Mouse (Mus musculus): ENCODE measurements around the gene 2210011C24Rik. TPM values are rescaled to one million over a fixed set of nuclear protein-coding genes. Genes with fewer than 3 reads are reported as not detected.

2210011C24Rik gene
- polyA plus RNA-seq, 1 experiment from 2014 or later, result not detected

DNA sequence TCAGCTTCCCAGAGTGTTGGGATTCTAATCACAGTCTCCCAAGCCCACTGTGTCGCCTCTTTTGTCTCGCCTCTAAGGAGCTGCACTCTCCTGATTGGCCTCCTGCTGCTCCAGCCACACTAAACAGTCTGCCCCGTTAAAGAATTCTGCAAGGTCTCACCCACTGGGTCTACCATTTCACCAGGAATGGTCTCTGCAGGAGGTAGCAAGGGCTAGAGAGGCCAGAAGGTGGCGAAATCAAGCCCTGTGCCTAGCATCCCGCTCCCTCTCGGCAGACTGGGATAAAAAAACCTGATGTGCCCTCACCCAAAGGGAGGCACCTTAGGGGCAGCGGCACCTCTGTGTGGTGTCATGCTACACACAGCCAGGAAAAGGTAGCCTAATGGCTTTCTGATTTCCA is 32.1 kb upstream of the 2210011C24Rik start:
- H3K27ac ChIP-seq (ENCODE audit: low read depth, low read length), result no peak overlapping the region
- no peaks in the 10 kb centered on the region for H3K36me3 ChIP-seq (ENCODE audit: control insufficient read depth, insufficient read depth, low read length)
- H3K4me3 ChIP-seq (ENCODE audit: low read depth, low read length), result no peak overlapping the region
- DNase-seq (ENCODE audit: low spot score) (no peak), ATAC-seq (replicated peaks; ENCODE audit: low FRiP score) (no peak)
- 7% methylated on average over 7 of the region's 7 CpGs for WGBS
- no peaks in the 10 kb centered on the region; the same call in 1 of the 2 replicates for H3K4me1 ChIP-seq (replicated peaks; ENCODE audit: control insufficient read depth, insufficient read depth, low read length)
- H3K9me3 ChIP-seq (ENCODE audit: control insufficient read depth, low read length), result no peaks in the 10 kb centered on the region
- peaks cover 53% of the 10 kb centered on the region for H3K27me3 ChIP-seq (replicated peaks; ENCODE audit: control insufficient read depth, insufficient read depth, low read length)
- H3K4me2 ChIP-seq, result no peak overlapping the region
- H3K9ac ChIP-seq (ENCODE audit: low read depth, low read length), result no peak overlapping the region

DNA sequence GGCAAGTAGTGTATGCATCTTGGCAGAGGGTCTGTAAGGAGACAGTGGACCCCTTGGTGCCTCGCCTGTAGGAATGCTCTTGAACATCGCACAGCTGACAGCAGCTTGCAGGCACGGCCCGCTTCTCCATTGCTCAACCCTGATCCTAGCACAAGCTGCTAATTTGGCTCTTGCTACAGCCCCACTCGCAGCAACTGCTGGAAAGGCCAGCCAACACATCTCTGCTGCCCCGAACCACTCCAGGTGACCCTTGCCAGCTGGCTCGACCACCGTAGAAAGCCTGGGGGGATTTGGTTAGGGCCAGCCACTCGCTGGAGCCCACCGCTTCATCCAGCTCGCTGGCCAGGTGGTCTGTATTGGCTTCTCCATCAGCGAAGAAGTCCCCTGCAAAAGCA is 31.0 kb upstream of the 2210011C24Rik start:
- Histone ChIP-seq H3K9me3 (ENCODE audit: control insufficient read depth, low read length) (no peaks in the 10 kb centered on the region), H3K27ac (ENCODE audit: low read depth, low read length) (no peak overlapping the region), H3K9ac (ENCODE audit: low read depth, low read length) (no peak overlapping the region), H3K36me3 (ENCODE audit: control insufficient read depth, insufficient read depth, low read length) (no peaks in the 10 kb centered on the region), H3K4me2 (peak overlapping the region; percentile 69), H3K27me3 (replicated peaks; ENCODE audit: control insufficient read depth, insufficient read depth, low read length) (peaks cover 51% of the 10 kb centered on the region), H3K4me3 (ENCODE audit: low read depth, low read length) (peak overlapping the region; percentile 47), H3K4me1 (replicated peaks; ENCODE audit: control insufficient read depth, insufficient read depth, low read length) (no peaks in the 10 kb centered on the region; the same call in 1 of the 2 replicates)
- ATAC-seq (replicated peaks; ENCODE audit: low FRiP score), result no peak
- WGBS, result 35% methylated on average over 12 of the region's 12 CpGs
- no peak for DNase-seq (ENCODE audit: low spot score)

DNA sequence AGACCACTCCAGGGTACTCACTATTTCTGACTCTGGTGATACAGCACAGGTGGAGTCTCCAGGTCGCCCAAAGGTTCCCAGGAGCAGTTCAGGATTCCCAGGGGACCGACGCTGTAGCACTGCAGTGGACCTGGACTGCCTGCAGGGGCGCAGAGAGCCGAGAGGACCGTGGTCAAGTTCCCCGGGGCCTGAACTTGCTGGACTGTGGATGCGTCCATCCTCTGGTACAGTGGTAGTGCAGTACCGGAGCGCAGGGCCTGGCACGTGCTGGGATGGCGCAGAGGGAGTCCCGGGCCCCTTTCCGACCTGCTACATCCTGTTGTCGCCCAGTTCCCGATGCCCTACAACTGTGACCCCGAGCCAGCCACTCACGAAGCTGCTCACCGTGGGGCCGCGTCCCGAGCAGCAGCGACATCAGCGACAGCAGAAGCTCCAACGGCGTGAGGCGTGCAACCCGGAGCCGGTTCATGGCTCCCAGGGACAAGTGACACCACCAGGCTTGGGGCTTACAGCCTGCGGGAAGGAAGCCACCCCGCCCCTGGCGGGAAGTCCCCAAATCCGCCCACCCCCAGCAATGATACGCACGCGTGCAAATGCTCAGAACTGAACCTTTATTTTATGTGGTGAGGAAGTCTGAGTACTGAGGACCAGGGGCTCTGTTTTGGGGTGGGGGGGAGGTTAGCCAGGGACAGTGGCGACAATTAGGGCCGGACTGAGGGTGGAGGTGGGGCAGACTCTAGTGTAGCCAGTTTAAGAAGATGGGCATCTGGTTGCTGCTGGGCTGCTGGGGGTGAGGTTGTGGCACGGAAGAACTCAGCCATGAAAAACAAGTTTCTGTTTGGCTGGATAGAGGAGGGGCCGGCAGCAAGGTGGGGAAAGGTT is 30.3 kb upstream of the 2210011C24Rik start, which contains the start of gene Il27ra:
TSS of gene Il27ra (minus strand) at position 524 of the 882 bp plus-strand sequence.
- DNase-seq (ENCODE audit: low spot score), result no peak
- Histone ChIP-seq H3K36me3 (ENCODE audit: control insufficient read depth, insufficient read depth, low read length) (no peaks in the 10 kb centered on the region), H3K9me3 (ENCODE audit: control insufficient read depth, low read length) (no peaks in the 10 kb centered on the region), H3K27me3 (replicated peaks; ENCODE audit: control insufficient read depth, insufficient read depth, low read length) (peaks cover 50% of the 10 kb centered on the region), H3K4me3 (ENCODE audit: low read depth, low read length) (peak within 1 kb of the TSS; percentile 47), H3K4me1 (replicated peaks; ENCODE audit: control insufficient read depth, insufficient read depth, low read length) (no peaks in the 10 kb centered on the region; the same call in 1 of the 2 replicates), H3K9ac (ENCODE audit: low read depth, low read length) (no peak within 1 kb of the TSS), H3K4me2 (peak within 1 kb of the TSS; percentile 69), H3K27ac (ENCODE audit: low read depth, low read length) (no peak within 1 kb of the TSS)
- ATAC-seq (replicated peaks; ENCODE audit: low FRiP score), result peak; percentile 60
- 4% methylated on average over 40 of the region's 40 CpGs for WGBS

DNA sequence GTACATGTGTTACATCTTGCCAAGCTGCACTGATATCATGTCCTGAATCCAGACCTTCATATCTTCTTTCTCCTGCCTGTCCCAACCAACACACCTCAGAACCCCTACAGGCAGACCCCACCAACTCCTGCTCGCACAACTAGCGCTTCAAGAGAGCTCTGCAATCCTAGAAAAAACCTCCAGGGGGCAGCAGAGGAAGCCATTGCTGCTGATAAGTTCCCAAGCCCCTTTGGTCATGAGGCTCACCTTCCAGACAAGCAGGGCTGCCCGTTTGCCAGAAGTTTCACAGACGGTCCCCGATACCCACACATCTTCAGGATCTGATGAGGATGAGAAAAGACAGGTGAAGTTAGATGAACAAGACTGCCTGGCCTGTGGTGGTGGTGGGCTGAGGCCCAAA is 27.1 kb upstream of the 2210011C24Rik start:
- Histone ChIP-seq H3K4me1 (replicated peaks; ENCODE audit: control insufficient read depth, insufficient read depth, low read length) (no peaks in the 10 kb centered on the region), H3K36me3 (ENCODE audit: control insufficient read depth, insufficient read depth, low read length) (no peaks in the 10 kb centered on the region), H3K4me2 (no peak overlapping the region), H3K27me3 (replicated peaks; ENCODE audit: control insufficient read depth, insufficient read depth, low read length) (peaks cover 36% of the 10 kb centered on the region), H3K9me3 (ENCODE audit: control insufficient read depth, low read length) (no peaks in the 10 kb centered on the region), H3K4me3 (ENCODE audit: low read depth, low read length) (no peak overlapping the region), H3K27ac (ENCODE audit: low read depth, low read length) (no peak overlapping the region), H3K9ac (ENCODE audit: low read depth, low read length) (no peak overlapping the region)
- WGBS, result 12% methylated on average over 5 of the region's 5 CpGs
- DNase-seq (ENCODE audit: low spot score) (peak; percentile 70), ATAC-seq (replicated peaks; ENCODE audit: low FRiP score) (peak; percentile 36; the same call in 1 of the 2 replicates)

DNA sequence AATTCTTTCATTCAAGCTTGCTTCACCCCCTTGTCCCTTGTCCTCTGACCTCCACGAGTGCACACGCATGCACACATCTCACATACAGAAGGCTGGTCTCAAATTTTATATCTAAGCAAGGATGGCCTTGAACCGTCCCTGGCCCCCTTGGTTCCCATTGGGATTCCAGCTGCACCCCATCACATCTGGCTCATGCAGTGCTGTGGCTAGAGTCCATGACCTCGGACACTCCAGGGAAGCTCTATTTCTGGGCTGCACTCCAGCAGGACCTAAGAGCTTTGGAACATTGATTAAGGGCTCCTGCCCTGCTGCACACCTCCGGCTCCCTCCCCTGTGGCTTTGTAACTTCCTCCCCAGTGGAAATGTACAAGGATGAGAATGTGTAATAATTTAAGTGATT is 26.0 kb upstream of the 2210011C24Rik start:
- no peak for ATAC-seq (replicated peaks; ENCODE audit: low FRiP score)
- 72% methylated on average over 5 of the region's 5 CpGs for WGBS
- no peaks in the 10 kb centered on the region for H3K36me3 ChIP-seq (ENCODE audit: control insufficient read depth, insufficient read depth, low read length)
- no peaks in the 10 kb centered on the region for H3K9me3 ChIP-seq (ENCODE audit: control insufficient read depth, low read length)
- no peaks in the 10 kb centered on the region for H3K4me1 ChIP-seq (replicated peaks; ENCODE audit: control insufficient read depth, insufficient read depth, low read length)
- no peak overlapping the region for H3K4me3 ChIP-seq (ENCODE audit: low read depth, low read length)
- H3K9ac ChIP-seq (ENCODE audit: low read depth, low read length), result no peak overlapping the region
- no peak overlapping the region for H3K4me2 ChIP-seq
- DNase-seq (ENCODE audit: low spot score), result no peak
- H3K27ac ChIP-seq (ENCODE audit: low read depth, low read length), result no peak overlapping the region
- peaks cover 25% of the 10 kb centered on the region for H3K27me3 ChIP-seq (replicated peaks; ENCODE audit: control insufficient read depth, insufficient read depth, low read length)

DNA sequence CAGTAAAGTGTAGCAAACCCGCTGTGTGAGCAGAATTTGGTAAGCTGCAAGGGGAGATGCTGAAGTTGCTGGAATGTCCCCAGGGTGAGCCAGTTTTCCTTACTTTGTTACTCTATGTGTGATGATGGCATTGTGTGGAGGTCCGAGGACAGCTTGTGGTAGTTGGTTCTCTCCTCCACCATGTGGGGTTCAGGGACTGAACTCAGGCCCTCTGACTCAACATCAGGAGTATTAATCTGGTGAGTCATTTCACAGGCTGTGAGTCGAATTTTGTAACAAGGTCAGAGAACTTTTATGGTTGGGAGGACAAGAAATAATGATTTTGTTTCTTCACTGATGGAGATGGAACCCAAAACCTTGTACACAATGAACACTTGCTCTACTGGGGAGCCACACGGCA is 20.8 kb upstream of the 2210011C24Rik start:
- ATAC-seq (replicated peaks; ENCODE audit: low FRiP score), result no peak
- WGBS, result 67% methylated on average over 4 of the region's 4 CpGs
- Histone ChIP-seq H3K27me3 (replicated peaks; ENCODE audit: control insufficient read depth, insufficient read depth, low read length) (peaks cover 6% of the 10 kb centered on the region), H3K36me3 (ENCODE audit: control insufficient read depth, insufficient read depth, low read length) (no peaks in the 10 kb centered on the region), H3K9ac (ENCODE audit: low read depth, low read length) (no peak overlapping the region), H3K4me2 (no peak overlapping the region), H3K4me3 (ENCODE audit: low read depth, low read length) (no peak overlapping the region), H3K4me1 (replicated peaks; ENCODE audit: control insufficient read depth, insufficient read depth, low read length) (no peaks in the 10 kb centered on the region), H3K27ac (ENCODE audit: low read depth, low read length) (no peak overlapping the region), H3K9me3 (ENCODE audit: control insufficient read depth, low read length) (no peaks in the 10 kb centered on the region)
- no peak for DNase-seq (ENCODE audit: low spot score)

DNA sequence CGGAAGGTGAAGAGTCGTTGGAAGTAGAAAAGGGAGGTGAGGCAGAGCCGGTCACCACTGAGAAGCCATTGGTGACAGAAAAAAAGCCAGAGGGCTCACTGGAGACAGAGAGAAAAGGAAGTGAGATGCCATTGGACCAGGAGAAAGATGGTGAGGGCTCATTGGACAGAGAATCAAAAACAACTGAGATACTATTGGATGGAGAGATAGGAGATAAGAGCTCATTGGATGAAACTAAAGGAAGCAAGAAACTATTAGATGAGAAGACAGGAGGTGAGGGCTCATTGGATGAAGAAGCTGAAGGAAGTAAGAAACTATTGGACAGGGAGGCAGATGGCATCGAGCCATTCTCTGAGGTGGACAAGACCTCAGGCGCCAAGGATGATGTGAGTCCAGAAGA is 17.3 kb upstream of the 2210011C24Rik start:
- Histone ChIP-seq H3K9me3 (ENCODE audit: control insufficient read depth, low read length) (no peaks in the 10 kb centered on the region), H3K27me3 (replicated peaks; ENCODE audit: control insufficient read depth, insufficient read depth, low read length) (peaks cover 35% of the 10 kb centered on the region), H3K27ac (ENCODE audit: low read depth, low read length) (no peak overlapping the region), H3K4me1 (replicated peaks; ENCODE audit: control insufficient read depth, insufficient read depth, low read length) (peaks cover 7% of the 10 kb centered on the region; the same call in 1 of the 2 replicates), H3K4me3 (ENCODE audit: low read depth, low read length) (no peak overlapping the region), H3K9ac (ENCODE audit: low read depth, low read length) (no peak overlapping the region), H3K36me3 (ENCODE audit: control insufficient read depth, insufficient read depth, low read length) (no peaks in the 10 kb centered on the region), H3K4me2 (no peak overlapping the region)
- no peak for DNase-seq (ENCODE audit: low spot score)
- WGBS, result 82% methylated on average over 5 of the region's 5 CpGs
- ATAC-seq (replicated peaks; ENCODE audit: low FRiP score), result no peak

DNA sequence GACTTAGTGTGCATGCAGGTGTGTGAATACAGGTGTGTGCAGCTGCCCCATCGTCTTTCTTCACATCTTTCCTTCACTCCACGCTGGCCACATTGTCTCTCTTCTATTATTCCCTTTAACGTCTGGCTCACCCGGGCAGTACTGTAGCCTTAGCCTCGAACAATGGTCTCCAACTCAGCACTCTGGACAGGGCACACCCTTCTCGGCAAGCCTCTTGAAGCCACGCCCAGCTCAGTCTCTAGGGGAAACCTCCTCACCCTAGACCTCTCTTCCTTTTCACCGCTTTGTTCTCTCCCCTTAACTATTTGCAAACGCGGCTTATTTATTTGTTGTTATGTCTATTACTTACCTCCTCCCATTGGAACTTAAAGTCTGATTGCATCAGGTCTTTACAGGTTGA is 15.5 kb upstream of the 2210011C24Rik start:
- DNase-seq (ENCODE audit: low spot score), result no peak
- no peak for ATAC-seq (replicated peaks; ENCODE audit: low FRiP score)

DNA sequence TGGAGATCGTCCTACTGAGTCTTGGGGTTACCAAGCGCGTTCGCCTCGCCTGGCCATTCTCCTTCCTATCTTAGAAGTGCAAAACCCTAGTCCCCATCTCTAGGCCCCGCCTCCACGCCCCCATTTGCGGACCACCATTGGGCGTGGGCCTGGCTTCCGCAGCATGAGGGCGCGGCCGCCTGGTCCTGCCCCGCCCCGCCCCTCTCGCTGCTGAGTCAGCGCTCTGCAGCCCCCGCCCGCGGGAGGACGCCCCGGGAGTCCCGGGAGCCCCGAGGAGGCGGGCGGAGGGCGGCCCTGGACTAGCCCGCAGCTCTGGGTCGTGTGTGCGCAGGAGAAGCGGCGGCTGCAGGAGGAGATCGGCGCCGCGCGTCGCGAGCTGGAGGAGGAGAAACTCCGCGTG is 13.9 kb upstream of the 2210011C24Rik start:
- WGBS, result 1% methylated on average over 41 of the region's 41 CpGs
- ATAC-seq (replicated peaks; ENCODE audit: low FRiP score) (peak; percentile 68), DNase-seq (ENCODE audit: low spot score) (no peak)
- Histone ChIP-seq H3K9ac (ENCODE audit: low read depth, low read length) (no peak overlapping the region), H3K4me3 (ENCODE audit: low read depth, low read length) (peak overlapping the region; percentile 49), H3K27me3 (replicated peaks; ENCODE audit: control insufficient read depth, insufficient read depth, low read length) (peaks cover 50% of the 10 kb centered on the region), H3K9me3 (ENCODE audit: control insufficient read depth, low read length) (no peaks in the 10 kb centered on the region), H3K27ac (ENCODE audit: low read depth, low read length) (no peak overlapping the region), H3K4me2 (peak overlapping the region; percentile 75), H3K36me3 (ENCODE audit: control insufficient read depth, insufficient read depth, low read length) (no peaks in the 10 kb centered on the region), H3K4me1 (replicated peaks; ENCODE audit: control insufficient read depth, insufficient read depth, low read length) (peaks cover 19% of the 10 kb centered on the region)

More for the DNA sequence above, 15.5 kb upstream of the 2210011C24Rik start:
- Histone ChIP-seq H3K36me3 (ENCODE audit: control insufficient read depth, insufficient read depth, low read length) (no peaks in the 10 kb centered on the region), H3K27ac (ENCODE audit: low read depth, low read length) (no peak overlapping the region), H3K27me3 (replicated peaks; ENCODE audit: control insufficient read depth, insufficient read depth, low read length) (peaks cover 38% of the 10 kb centered on the region), H3K4me2 (no peak overlapping the region), H3K4me1 (replicated peaks; ENCODE audit: control insufficient read depth, insufficient read depth, low read length) (peaks cover 14% of the 10 kb centered on the region; the same call in 1 of the 2 replicates), H3K4me3 (ENCODE audit: low read depth, low read length) (no peak overlapping the region), H3K9me3 (ENCODE audit: control insufficient read depth, low read length) (no peaks in the 10 kb centered on the region), H3K9ac (ENCODE audit: low read depth, low read length) (no peak overlapping the region)
- 8% methylated on average over 10 of the region's 10 CpGs for WGBS
